Mouse (Mus musculus) embryonic facial prominence, embryonic 10.5 days (tissue): ENCODE measurements around the gene Sfpq. TPM values are rescaled to one million over a fixed set of nuclear protein-coding genes. Genes with fewer than 3 reads are reported as not detected.
"Not testable (repeated sequence)": the region's sequence is repeated elsewhere in the genome, so short reads cannot be mapped to it uniquely, and the experiment has no call there.

Experiments
- DNase-seq: peaks from one replicate; pipeline ENCODE4 v3.0.0-alpha.2; 2017; ENCODE audit warnings: low spot score
- H3K27ac ChIP-seq: fragments of 300-500 bp; sonication (generic); replicated peaks from 2 replicates; pipeline ENCODE4 v1.5.1; 2016; ENCODE audit warnings: mild to moderate bottlenecking
- H3K27me3 ChIP-seq: fragments of 300-500 bp; sonication (generic); replicated peaks from 2 replicates; pipeline ENCODE4 v1.6.1; 2016; ENCODE audit warnings: low read depth, mild to moderate bottlenecking; ENCODE audit not compliant: poor library complexity, severe bottlenecking
- H3K36me3 ChIP-seq: fragments of 300-500 bp; sonication (generic); replicated peaks from 2 replicates; pipeline ENCODE4 v1.6.1; 2016; ENCODE audit warnings: mild to moderate bottlenecking, moderate library complexity
- H3K4me1 ChIP-seq: fragments of 300-500 bp; sonication (generic); 2 replicates; pipeline ENCODE4 v1.6.1; 2016
- H3K4me3 ChIP-seq: fragments of 300-500 bp; sonication (generic); 2 replicates; pipeline ENCODE4 v1.5.1; 2016; ENCODE audit warnings: mild to moderate bottlenecking, moderate library complexity
- H3K9me3 ChIP-seq: fragments of 300-500 bp; sonication (generic); 2 replicates; pipeline ENCODE4 v1.6.1; 2016; ENCODE audit warnings: mild to moderate bottlenecking
- WGBS: fragments of 180-500 bp; shearing (Covaris S2); methylation state at CpG from one replicate; pipeline ENCODE4 v1.1.7; 2016; 5-methylcytosine and 5-hydroxymethylcytosine counted together
- polyA plus RNA-seq: library from polyadenylated mRNA; unstranded; fragments of >200 nt; fragmentation: Nextera tagmentation; extraction: Ambion mirVana; gene quantifications from 2 replicates; pipeline ENCODE4 v1.2.1, GENCODE M21; 2016

The Sfpq gene
- polyA plus RNA-seq, result 111 and 120 TPM in 2 replicates

- peak; percentile 96 for DNase-seq
- Histone ChIP-seq H3K4me3 (peak within 1 kb of the TSS; percentile 95), H3K9me3 (no peaks in the 10 kb centered on the region), H3K4me1 (peaks cover 25% of the 10 kb centered on the region), H3K27ac (peak within 1 kb of the TSS; percentile 100), H3K36me3 (peaks cover 48% of the 10 kb centered on the region), H3K27me3 (no peaks in the 10 kb centered on the region)
- WGBS, result under 1% methylated on average over 87 of the region's 87 CpGs
Measured at GRCm38 (mm10) chr4:127021151-127021945, at the start of gene Sfpq. Gene Sfpq, plus strand, starts transcription at chr4:127021324.

DNA sequence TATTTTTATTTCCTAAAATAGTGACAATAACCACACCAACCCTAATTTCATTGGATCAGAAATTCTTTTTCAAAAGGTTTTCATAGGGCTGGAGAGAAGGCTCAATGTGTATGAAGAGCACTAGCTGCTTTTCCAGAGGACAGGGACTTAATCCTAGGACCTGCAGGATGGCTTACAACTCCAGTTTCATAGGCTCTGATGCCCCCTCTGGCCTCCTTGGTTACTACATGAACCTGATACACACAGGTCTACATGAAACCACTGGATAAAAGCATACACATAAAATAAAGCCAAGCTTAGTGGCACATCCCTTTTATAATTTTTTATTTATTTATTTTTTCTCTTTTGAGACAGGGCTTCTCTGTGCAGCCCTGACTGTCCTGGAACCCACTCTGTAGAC is 43.7 kb upstream of the Sfpq start:
- no peaks in the 10 kb centered on the region for H3K36me3 ChIP-seq
- no peaks in the 10 kb centered on the region for H3K4me1 ChIP-seq
- H3K9me3 ChIP-seq, result no peaks in the 10 kb centered on the region
- H3K27ac ChIP-seq, result no peak overlapping the region
- DNase-seq, result no peak
- H3K27me3 ChIP-seq, result no peaks in the 10 kb centered on the region
- H3K4me3 ChIP-seq, result no peak overlapping the region

GRCm38 (mm10) chr4:126978706-126979105 is 42.4 kb upstream of the Sfpq start:
- Histone ChIP-seq H3K27me3 (no peaks in the 10 kb centered on the region), H3K4me3 (no peak overlapping the region), H3K4me1 (no peaks in the 10 kb centered on the region), H3K27ac (no peak overlapping the region), H3K36me3 (no peaks in the 10 kb centered on the region), H3K9me3 (no peaks in the 10 kb centered on the region)
- WGBS, result 93% methylated on average over 3 of the region's 3 CpGs
- no peak for DNase-seq

GRCm38 (mm10) chr4:126983321-126983720 is 37.8 kb upstream of the Sfpq start:
- Histone ChIP-seq H3K27ac (no peak overlapping the region), H3K36me3 (no peaks in the 10 kb centered on the region), H3K4me1 (no peaks in the 10 kb centered on the region), H3K9me3 (no peaks in the 10 kb centered on the region), H3K4me3 (no peak overlapping the region), H3K27me3 (no peaks in the 10 kb centered on the region)
- no peak for DNase-seq
- WGBS, result 76% methylated on average over 3 of the region's 3 CpGs

GRCm38 (mm10) chr4:126983736-126984525 is 37.2 kb upstream of the Sfpq start:
- H3K27ac ChIP-seq, H3K4me1 ChIP-seq, H3K27me3 ChIP-seq, DNase-seq, H3K36me3 ChIP-seq, H3K9me3 ChIP-seq, H3K4me3 ChIP-seq: not testable (repeated sequence)
- 83% methylated on average over 13 of the region's 13 CpGs for WGBS

GRCm38 (mm10) chr4:126986768-126987167 is 34.4 kb upstream of the Sfpq start:
- 82% methylated on average over 5 of the region's 5 CpGs for WGBS
- no peaks in the 10 kb centered on the region for H3K9me3 ChIP-seq

DNA sequence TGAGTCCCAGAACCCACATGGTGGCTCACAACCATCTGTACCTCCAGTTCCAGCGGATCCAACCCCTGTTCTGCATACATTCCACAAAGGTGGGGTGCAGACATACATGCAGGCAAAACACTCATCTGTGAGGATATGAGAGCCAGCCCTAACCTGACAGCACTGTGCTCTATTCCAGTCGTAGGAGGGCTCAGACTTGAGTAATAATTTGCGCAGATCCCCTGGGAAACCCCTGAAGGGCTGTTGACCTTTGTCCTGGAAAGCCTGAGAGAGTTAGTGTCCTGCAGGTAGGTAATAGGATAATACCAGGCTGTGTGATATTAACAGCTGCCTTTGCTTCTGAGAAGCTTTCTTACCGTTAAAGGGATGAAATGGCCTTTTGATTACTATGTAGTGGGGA is 32.6 kb upstream of the Sfpq start:
- Histone ChIP-seq H3K36me3 (no peaks in the 10 kb centered on the region), H3K4me3 (no peak overlapping the region), H3K27me3 (no peaks in the 10 kb centered on the region), H3K27ac (no peak overlapping the region), H3K9me3 (no peaks in the 10 kb centered on the region), H3K4me1 (no peaks in the 10 kb centered on the region)
- DNase-seq, result no peak
- WGBS, result 73% methylated on average over 4 of the region's 4 CpGs

More at GRCm38 (mm10) chr4:126986768-126987167, 34.4 kb upstream of the Sfpq start:
- no peak overlapping the region for H3K4me3 ChIP-seq
- no peaks in the 10 kb centered on the region for H3K4me1 ChIP-seq
- no peak for DNase-seq
- H3K27me3 ChIP-seq, result no peaks in the 10 kb centered on the region
- no peak overlapping the region for H3K27ac ChIP-seq
- H3K36me3 ChIP-seq, result no peaks in the 10 kb centered on the region

DNA sequence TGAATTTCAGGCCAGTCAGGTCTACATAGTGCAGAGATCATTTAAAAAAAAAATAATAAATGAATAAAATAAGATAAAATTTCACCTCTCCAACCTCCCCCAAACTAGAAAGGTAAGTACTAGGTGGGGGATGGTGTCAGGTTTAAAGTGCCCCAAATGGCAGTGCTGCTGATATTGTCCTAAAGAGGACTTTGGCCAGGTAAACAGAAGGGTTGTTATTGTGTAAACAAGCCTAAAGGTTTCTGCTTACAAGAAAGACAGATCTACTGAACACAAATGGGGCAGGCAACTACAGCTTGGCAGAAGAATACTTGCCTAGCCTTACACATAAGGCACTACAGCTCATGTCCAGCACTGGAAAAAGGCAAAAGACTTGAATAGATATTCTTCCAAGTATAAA is 30.6 kb upstream of the Sfpq start:
- no peaks in the 10 kb centered on the region for H3K9me3 ChIP-seq
- no peak overlapping the region for H3K27ac ChIP-seq
- H3K36me3 ChIP-seq, result no peaks in the 10 kb centered on the region
- no peak for DNase-seq
- no peaks in the 10 kb centered on the region for H3K27me3 ChIP-seq
- no peaks in the 10 kb centered on the region for H3K4me1 ChIP-seq
- H3K4me3 ChIP-seq, result no peak overlapping the region

- Histone ChIP-seq H3K27me3 (no peaks in the 10 kb centered on the region), H3K4me1 (no peaks in the 10 kb centered on the region), H3K36me3 (no peaks in the 10 kb centered on the region), H3K4me3 (no peak overlapping the region), H3K27ac (no peak overlapping the region), H3K9me3 (no peaks in the 10 kb centered on the region)
- 70% methylated on average over 5 of the region's 5 CpGs for whole genome bisulfite sequencing
- no peak for DNase-seq
Measured at GRCm38 (mm10) chr4:126992356-126992755, 28.8 kb upstream of the Sfpq start.

DNA sequence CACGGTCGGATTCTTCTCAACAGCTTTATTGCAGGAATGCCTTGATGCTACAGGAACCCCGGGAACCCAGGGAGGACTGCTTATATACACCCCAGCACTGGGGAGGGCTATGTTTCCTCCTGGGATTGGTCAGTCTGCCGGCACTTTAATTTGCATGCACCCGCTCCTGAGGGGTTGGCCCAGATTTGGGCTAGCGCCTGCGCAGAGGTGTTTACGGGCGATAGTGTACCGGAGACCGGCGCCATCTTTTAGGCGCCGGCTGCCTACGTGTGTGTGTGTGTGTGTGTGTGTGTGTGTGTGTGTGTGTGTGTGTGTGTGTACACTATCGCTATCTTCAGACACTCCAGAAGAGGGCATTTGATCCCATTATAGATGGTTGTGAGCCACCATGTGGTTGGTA is 21.8 kb upstream of the Sfpq start:
- 97% methylated on average over 16 of the region's 16 CpGs for WGBS
- not testable (repeated sequence) for H3K9me3 ChIP-seq, H3K36me3 ChIP-seq, H3K27me3 ChIP-seq, H3K4me1 ChIP-seq, H3K4me3 ChIP-seq, H3K27ac ChIP-seq, DNase-seq

DNA sequence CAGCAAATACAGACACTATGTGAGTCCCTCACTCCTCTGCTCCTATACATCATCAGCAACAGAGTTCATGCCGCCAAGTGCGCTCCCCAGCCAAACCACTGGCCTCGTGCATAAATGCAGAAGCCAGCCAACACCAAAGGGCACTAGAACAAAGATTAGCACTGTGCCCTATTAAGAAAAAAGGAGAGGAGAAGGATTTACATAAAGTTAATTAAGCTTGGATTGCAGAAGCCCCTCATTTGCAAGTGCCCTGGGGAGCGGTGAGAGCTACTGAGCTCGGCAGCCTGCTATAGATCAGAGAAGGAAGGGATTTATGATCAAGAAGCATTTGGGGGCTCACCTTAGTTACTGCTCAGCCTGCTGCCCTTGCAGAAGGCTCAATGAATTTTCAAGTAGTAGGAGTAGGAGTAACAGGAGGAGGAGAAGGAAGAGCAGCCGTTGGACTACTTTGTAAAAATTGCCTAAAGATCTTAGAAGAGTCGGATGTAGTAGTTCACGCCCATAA is 20.5 kb upstream of the Sfpq start:
- peaks cover 12% of the 10 kb centered on the region for H3K4me1 ChIP-seq
- no peak for DNase-seq
- H3K4me3 ChIP-seq, result no peak overlapping the region
- H3K9me3 ChIP-seq, result no peaks in the 10 kb centered on the region
- no peak overlapping the region for H3K27ac ChIP-seq
- 49% methylated on average over 8 of the region's 8 CpGs for WGBS
- H3K36me3 ChIP-seq, result no peaks in the 10 kb centered on the region
- H3K27me3 ChIP-seq, result no peaks in the 10 kb centered on the region

DNA sequence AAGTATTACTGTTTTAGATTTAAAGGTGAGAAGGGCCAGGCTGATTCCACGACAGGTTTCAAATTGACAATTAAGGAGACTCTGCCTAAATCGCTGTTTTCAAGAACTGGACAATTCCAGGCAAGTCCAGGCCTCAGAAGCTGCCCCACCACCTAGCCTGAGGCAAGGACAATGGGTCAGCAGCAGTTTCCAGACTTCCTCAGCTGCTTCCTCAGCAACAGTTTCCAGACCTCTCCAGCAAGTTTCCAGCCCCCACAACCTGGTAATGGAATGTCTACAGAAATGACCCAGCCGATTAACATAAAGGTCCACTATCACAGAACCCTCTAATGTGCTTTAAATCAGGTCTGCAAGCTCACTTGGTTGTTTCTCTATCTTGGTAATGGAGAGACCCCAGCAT is 16.7 kb upstream of the Sfpq start:
- no peaks in the 10 kb centered on the region for H3K27me3 ChIP-seq
- H3K9me3 ChIP-seq, result no peaks in the 10 kb centered on the region
- H3K27ac ChIP-seq, result no peak overlapping the region
- H3K36me3 ChIP-seq, result no peaks in the 10 kb centered on the region
- 72% methylated on average over 3 of the region's 3 CpGs for WGBS
- H3K4me3 ChIP-seq, result no peak overlapping the region
- DNase-seq, result no peak
- H3K4me1 ChIP-seq, result peaks cover 14% of the 10 kb centered on the region
